Mouse (Mus musculus): Measurements from ENCODE around the gene Gm44579. TPM values are rescaled to one million over a fixed set of nuclear protein-coding genes. Genes with fewer than 3 reads are reported as not detected.

Gene Gm44579
- polyA plus RNA-seq, 1 experiment, result not detected

- no peak overlapping the region for H3K27ac ChIP-seq (ENCODE audit: insufficient read depth, low read depth, low read length)
- no peaks in the 10 kb centered on the region for H3K27me3 ChIP-seq (replicated peaks; ENCODE audit: control insufficient read depth, insufficient read depth, low read length)
- WGBS, result 54% methylated on average over 16 of the region's 16 CpGs
- DNase-seq, result no peak
- TF ChIP-seq CTCF (conservative IDR thresholded peaks at IDR 0.05; ENCODE audit: insufficient read depth, insufficient read length, low read depth, low read length), result no peak
- no peak for TF ChIP-seq POLR2A (IDR thresholded peaks at IDR 0.05; ENCODE audit: low read depth, low read length)
- H3K4me3 ChIP-seq (ENCODE audit: insufficient read depth, low read depth, low read length), result no peak overlapping the region
- H3K4me1 ChIP-seq (ENCODE audit: control insufficient read depth, insufficient read depth, low read length), result no peaks in the 10 kb centered on the region
- H3K36me3 ChIP-seq (ENCODE audit: control insufficient read depth, insufficient read depth, low read length), result no peaks in the 10 kb centered on the region
Measured at GRCm38 (mm10) chr15:98225610-98226009, 4.8 kb upstream of the Gm44579 start.

GRCm38 (mm10) chr15:98222377-98222776 is 1.6 kb upstream of the Gm44579 start:
- Histone ChIP-seq H3K27ac (ENCODE audit: insufficient read depth, low read depth, low read length) (no peak overlapping the region), H3K4me1 (ENCODE audit: control insufficient read depth, insufficient read depth, low read length) (no peaks in the 10 kb centered on the region), H3K36me3 (ENCODE audit: control insufficient read depth, insufficient read depth, low read length) (no peaks in the 10 kb centered on the region), H3K4me3 (ENCODE audit: insufficient read depth, low read depth, low read length) (no peak overlapping the region), H3K27me3 (replicated peaks; ENCODE audit: control insufficient read depth, insufficient read depth, low read length) (no peaks in the 10 kb centered on the region)
- no peak for DNase-seq
- TF ChIP-seq POLR2A (IDR thresholded peaks at IDR 0.05; ENCODE audit: low read depth, low read length) (no peak), CTCF (conservative IDR thresholded peaks at IDR 0.05; ENCODE audit: insufficient read depth, insufficient read length, low read depth, low read length) (no peak)

- no peak overlapping the region for H3K4me3 ChIP-seq (ENCODE audit: insufficient read depth, low read depth, low read length)
- H3K4me1 ChIP-seq (ENCODE audit: control insufficient read depth, insufficient read depth, low read length), result peaks cover 7% of the 10 kb centered on the region; the same call in 1 of the 2 replicates
- WGBS, result 66% methylated on average over 5 of the region's 5 CpGs
- H3K27ac ChIP-seq (ENCODE audit: insufficient read depth, low read depth, low read length), result no peak overlapping the region
- DNase-seq, result no peak
- TF ChIP-seq POLR2A (IDR thresholded peaks at IDR 0.05; ENCODE audit: low read depth, low read length) (no peak), CTCF (conservative IDR thresholded peaks at IDR 0.05; ENCODE audit: insufficient read depth, insufficient read length, low read depth, low read length) (no peak)
- no peaks in the 10 kb centered on the region for H3K27me3 ChIP-seq (replicated peaks; ENCODE audit: control insufficient read depth, insufficient read depth, low read length)
- no peaks in the 10 kb centered on the region for H3K36me3 ChIP-seq (ENCODE audit: control insufficient read depth, insufficient read depth, low read length)
Measured at GRCm38 (mm10) chr15:98214130-98214529, 6.6 kb downstream of the Gm44579 start.

- 57% methylated on average over 5 of the region's 5 CpGs for WGBS
- H3K4me3 ChIP-seq (ENCODE audit: insufficient read depth, low read depth, low read length), result no peak overlapping the region
- H3K36me3 ChIP-seq (ENCODE audit: control insufficient read depth, insufficient read depth, low read length), result no peaks in the 10 kb centered on the region
- TF ChIP-seq POLR2A (IDR thresholded peaks at IDR 0.05; ENCODE audit: low read depth, low read length) (no peak), CTCF (conservative IDR thresholded peaks at IDR 0.05; ENCODE audit: insufficient read depth, insufficient read length, low read depth, low read length) (no peak)
- H3K27me3 ChIP-seq (replicated peaks; ENCODE audit: control insufficient read depth, insufficient read depth, low read length), result no peaks in the 10 kb centered on the region
- H3K4me1 ChIP-seq (ENCODE audit: control insufficient read depth, insufficient read depth, low read length), result peaks cover 8% of the 10 kb centered on the region; the same call in 1 of the 2 replicates
- DNase-seq, result peak; percentile 29
- no peak overlapping the region for H3K27ac ChIP-seq (ENCODE audit: insufficient read depth, low read depth, low read length)
Measured at GRCm38 (mm10) chr15:98213336-98213870, 7.4 kb downstream of the Gm44579 start.

- Histone ChIP-seq H3K27ac (ENCODE audit: insufficient read depth, low read depth, low read length) (0 out of 2 replicates have a peak overlapping the region, but pooled peaks have one; percentile 41), H3K36me3 (ENCODE audit: control insufficient read depth, insufficient read depth, low read length) (no peaks in the 10 kb centered on the region), H3K27me3 (replicated peaks; ENCODE audit: control insufficient read depth, insufficient read depth, low read length) (no peaks in the 10 kb centered on the region), H3K4me3 (ENCODE audit: insufficient read depth, low read depth, low read length) (no peak overlapping the region), H3K4me1 (ENCODE audit: control insufficient read depth, insufficient read depth, low read length) (peaks cover 8% of the 10 kb centered on the region; the same call in 1 of the 2 replicates)
- TF ChIP-seq CTCF (conservative IDR thresholded peaks at IDR 0.05; ENCODE audit: insufficient read depth, insufficient read length, low read depth, low read length) (no peak), POLR2A (IDR thresholded peaks at IDR 0.05; ENCODE audit: low read depth, low read length) (no peak)
- 34% methylated on average over 7 of the region's 7 CpGs for WGBS
- peak; percentile 82 for DNase-seq
Measured at GRCm38 (mm10) chr15:98209676-98210075, 11.1 kb downstream of the Gm44579 start.

- 68% methylated on average over 3 of the region's 3 CpGs for WGBS
- Histone ChIP-seq H3K27ac (ENCODE audit: insufficient read depth, low read depth, low read length) (no peak within 1 kb of the TSS), H3K27me3 (replicated peaks; ENCODE audit: control insufficient read depth, insufficient read depth, low read length) (no peaks in the 10 kb centered on the region), H3K36me3 (ENCODE audit: control insufficient read depth, insufficient read depth, low read length) (no peaks in the 10 kb centered on the region), H3K4me1 (ENCODE audit: control insufficient read depth, insufficient read depth, low read length) (no peaks in the 10 kb centered on the region), H3K4me3 (ENCODE audit: insufficient read depth, low read depth, low read length) (no peak within 1 kb of the TSS)
- TF ChIP-seq POLR2A (IDR thresholded peaks at IDR 0.05; ENCODE audit: low read depth, low read length) (no peak), CTCF (conservative IDR thresholded peaks at IDR 0.05; ENCODE audit: insufficient read depth, insufficient read length, low read depth, low read length) (no peak)
- no peak for DNase-seq
Measured at GRCm38 (mm10) chr15:98195442-98195841, 25.3 kb downstream of the Gm44579 start, which contains the start of gene Olfr288. Gene Olfr288 (minus strand): TSS chr15:98195542.

GRCm38 (mm10) chr15:98184456-98184855 is 36.3 kb downstream of the Gm44579 start:
- 61% methylated on average over 4 of the region's 4 CpGs for WGBS
- H3K4me3 ChIP-seq (ENCODE audit: insufficient read depth, low read depth, low read length), result no peak overlapping the region
- H3K36me3 ChIP-seq (ENCODE audit: control insufficient read depth, insufficient read depth, low read length), result no peaks in the 10 kb centered on the region
- no peaks in the 10 kb centered on the region for H3K27me3 ChIP-seq (replicated peaks; ENCODE audit: control insufficient read depth, insufficient read depth, low read length)
- DNase-seq, result no peak
- TF ChIP-seq CTCF (conservative IDR thresholded peaks at IDR 0.05; ENCODE audit: insufficient read depth, insufficient read length, low read depth, low read length) (no peak), POLR2A (IDR thresholded peaks at IDR 0.05; ENCODE audit: low read depth, low read length) (no peak)
- no peak overlapping the region for H3K27ac ChIP-seq (ENCODE audit: insufficient read depth, low read depth, low read length)
- H3K4me1 ChIP-seq (ENCODE audit: control insufficient read depth, insufficient read depth, low read length), result peaks cover 3% of the 10 kb centered on the region; the same call in 1 of the 2 replicates
